Mouse (Mus musculus): ENCODE data around the gene Sparcl1.

DNA sequence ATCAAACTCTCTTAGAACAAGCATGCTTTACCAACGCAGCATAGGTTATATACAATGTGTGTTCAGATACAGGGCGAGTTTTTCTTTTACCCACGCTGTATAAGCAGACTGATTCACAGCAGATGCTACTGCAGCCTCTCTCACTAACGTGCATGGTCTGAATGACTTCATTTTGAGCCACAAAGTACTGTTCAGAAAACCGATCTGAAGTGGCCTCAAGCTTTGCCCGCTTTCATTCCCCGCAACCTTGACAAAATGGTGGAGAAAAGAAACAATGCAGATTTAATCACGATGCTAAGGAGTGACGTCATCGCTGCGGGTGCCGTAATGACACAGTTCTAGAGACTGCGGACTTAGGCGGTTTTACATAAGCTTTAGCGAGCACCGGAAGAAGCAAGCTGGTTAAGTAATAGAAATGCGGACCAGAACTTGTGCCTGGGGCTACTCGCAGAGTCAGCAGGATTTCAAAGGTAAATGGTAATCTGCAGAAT lies 4.6 kb downstream of the Sparcl1 start:
- TF ChIP-seq CTCF (IDR thresholded peaks at IDR 0.05; ENCODE audit: low read depth) (no peak), EP300 (optimal IDR thresholded peaks at IDR 0.05) (no peak)
